Mouse (Mus musculus): ENCODE measurements at regions not wholly inside any gene's neighbourhood (a gene's known extent, or its start where the extent isn't known, plus 50 kb on each side); places are given as distances from the start of the nearest gene placed in this dataset.

DNA sequence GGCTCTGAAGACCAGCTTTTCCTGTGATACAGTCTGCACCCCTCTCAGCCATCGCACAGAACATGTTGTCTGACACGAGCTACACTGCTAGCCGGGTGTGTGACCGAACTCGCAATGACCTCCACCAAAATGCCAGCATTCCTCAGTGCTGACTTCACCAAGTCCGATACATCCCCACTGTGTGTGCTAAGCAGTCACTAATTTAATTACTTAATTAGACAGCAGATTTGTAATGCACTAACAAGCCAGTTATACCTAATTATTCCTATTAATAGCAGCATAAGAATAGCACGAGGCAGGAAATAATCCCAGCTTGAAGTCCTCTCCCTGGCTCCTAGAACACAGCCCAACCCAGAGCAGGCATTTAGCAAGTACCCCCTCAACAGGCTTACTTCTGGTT lies 452.0 kb downstream of the Prss52 start:
- TF ChIP-seq CTCF (IDR thresholded peaks at IDR 0.05; ENCODE audit: low read depth, low read length) (no peak), EP300 (IDR thresholded peaks at IDR 0.05; ENCODE audit: insufficient read depth, low read depth, low read length) (no peak)
